Mouse (Mus musculus) liver, postnatal 0 days (tissue): ENCODE results near the gene Fbxo44.

Experiments used
- CTCF ChIP-seq: sonication (generic); IDR thresholded peaks from 2 replicates; pipeline ENCODE4 v1.5.1; 2016; ENCODE audit warnings: antibody characterized with exemption, low read depth
- EP300 ChIP-seq: IDR thresholded peaks from 2 replicates; pipeline ENCODE4 v1.6.1; 2016; ENCODE audit warnings: antibody characterized with exemption, low read depth, mild to moderate bottlenecking

DNA sequence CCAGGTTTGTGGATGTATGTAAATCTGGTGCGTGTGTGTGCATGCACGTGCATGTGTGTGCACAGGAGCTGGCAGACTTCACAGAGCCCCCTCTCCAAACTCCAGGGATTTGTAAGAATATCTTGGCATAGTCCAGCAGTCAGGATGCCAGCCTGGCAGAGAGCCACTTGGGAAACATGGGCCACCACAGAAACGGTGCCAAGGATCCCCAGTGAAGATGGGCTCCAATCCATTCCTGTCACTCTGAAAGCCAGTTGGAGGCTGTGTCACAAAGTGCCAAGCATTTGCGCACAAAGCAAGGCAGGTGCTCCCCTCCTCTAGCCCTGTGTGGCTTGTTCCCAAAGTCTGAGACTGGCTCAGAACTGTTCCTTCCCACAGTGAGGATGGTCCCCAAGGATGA lies 38.9 kb downstream of the Fbxo44 start:
- no peak for TF ChIP-seq EP300
- no peak for TF ChIP-seq CTCF
